Mouse (Mus musculus): Measurements from ENCODE around the gene Thbs1. TPM values are rescaled to one million over a fixed set of nuclear protein-coding genes. Genes with fewer than 3 reads are reported as not detected.

Gene Thbs1
- polyA plus RNA-seq, 1 experiment from 2014 or later = 85.5 TPM

DNA sequence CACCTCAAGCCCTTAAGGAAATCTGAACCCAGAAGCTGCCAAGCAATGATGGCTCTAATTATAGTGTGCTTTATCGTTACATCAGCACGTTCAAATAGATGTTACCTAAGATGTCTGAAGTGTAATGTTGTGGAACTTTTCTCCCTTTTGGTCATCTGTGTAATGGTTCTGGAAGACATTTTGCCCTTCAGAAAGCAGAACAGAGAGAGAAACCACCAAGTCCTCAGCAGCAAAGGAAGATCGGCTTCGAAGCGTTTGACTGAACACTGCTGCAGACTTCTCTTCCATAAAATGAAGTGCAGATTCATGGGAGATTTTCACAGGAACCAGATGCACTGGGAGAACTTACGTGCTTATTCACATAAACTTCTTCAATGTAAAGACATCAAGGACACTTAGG lies 52.5 kb downstream of the Thbs1 start:
- no peaks in the 10 kb centered on the region; the same call in 1 of the 2 replicates for H3K4me1 ChIP-seq (replicated peaks; ENCODE audit: control insufficient read depth, insufficient read depth, low read length)
- no peak overlapping the region for H3K9ac ChIP-seq (ENCODE audit: low read depth, low read length)
- H3K4me2 ChIP-seq = no peak overlapping the region
- no peak for DNase-seq (ENCODE audit: low spot score)
- WGBS = 87% methylated on average over 6 of the region's 6 CpGs
- H3K9me3 ChIP-seq (ENCODE audit: control insufficient read depth, low read length) = no peaks in the 10 kb centered on the region
- H3K27ac ChIP-seq (ENCODE audit: low read depth, low read length) = no peak overlapping the region
- no peaks in the 10 kb centered on the region for H3K36me3 ChIP-seq (ENCODE audit: control insufficient read depth, insufficient read depth, low read length)
- no peak overlapping the region for H3K4me3 ChIP-seq (ENCODE audit: low read depth, low read length)
- H3K27me3 ChIP-seq (replicated peaks; ENCODE audit: control insufficient read depth, insufficient read depth, low read length) = no peaks in the 10 kb centered on the region
- ATAC-seq (replicated peaks; ENCODE audit: low FRiP score) = no peak

DNA sequence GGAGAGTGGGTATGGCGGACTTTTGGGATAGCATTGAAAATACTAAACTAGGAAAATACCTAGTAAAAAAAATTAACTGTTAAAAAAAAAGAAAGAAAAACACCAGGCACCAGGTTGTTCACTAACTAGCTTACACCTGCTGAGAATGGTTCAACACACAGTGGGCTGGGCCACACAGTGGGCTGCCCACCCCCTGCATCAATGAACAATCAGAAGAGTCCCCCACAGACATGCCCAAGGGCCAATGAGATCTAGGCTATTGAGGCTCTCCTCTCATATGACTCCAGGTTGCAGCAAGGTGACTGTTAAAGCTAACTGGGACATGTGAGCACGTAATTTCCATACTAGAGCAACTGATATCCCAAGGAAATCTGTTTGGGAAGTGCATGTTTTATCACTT lies 54.0 kb downstream of the Thbs1 start:
- H3K9ac ChIP-seq (ENCODE audit: low read depth, low read length) = no peak overlapping the region
- no peak overlapping the region for H3K4me2 ChIP-seq
- H3K36me3 ChIP-seq (ENCODE audit: control insufficient read depth, insufficient read depth, low read length) = no peaks in the 10 kb centered on the region
- ATAC-seq (replicated peaks; ENCODE audit: low FRiP score) (no peak), DNase-seq (ENCODE audit: low spot score) (no peak)
- no peaks in the 10 kb centered on the region for H3K4me1 ChIP-seq (replicated peaks; ENCODE audit: control insufficient read depth, insufficient read depth, low read length)
- WGBS = 77% methylated on average over 2 of the region's 2 CpGs
- H3K9me3 ChIP-seq (ENCODE audit: control insufficient read depth, low read length) = no peaks in the 10 kb centered on the region
- H3K4me3 ChIP-seq (ENCODE audit: low read depth, low read length) = no peak overlapping the region
- H3K27me3 ChIP-seq (replicated peaks; ENCODE audit: control insufficient read depth, insufficient read depth, low read length) = no peaks in the 10 kb centered on the region
- no peak overlapping the region for H3K27ac ChIP-seq (ENCODE audit: low read depth, low read length)

DNA sequence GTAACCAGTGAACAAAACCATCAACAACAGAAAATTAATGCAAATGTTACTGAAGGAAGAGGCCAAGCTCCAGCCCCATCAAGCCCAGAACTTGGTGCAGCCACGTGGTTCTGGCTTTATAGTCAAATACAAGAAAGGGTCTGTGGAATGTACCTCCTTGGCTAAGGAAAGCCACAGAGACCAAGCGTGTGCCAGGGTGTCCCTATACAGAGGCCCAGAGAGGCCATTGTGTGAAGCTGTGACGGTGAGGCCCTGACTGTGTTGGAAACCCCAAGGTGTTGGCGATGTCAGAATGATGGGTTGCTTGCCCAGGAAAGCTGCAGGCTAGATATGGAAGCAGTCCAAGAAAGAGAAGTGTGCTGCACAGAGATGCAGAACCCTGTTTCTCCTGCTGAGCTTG lies 56.1 kb downstream of the Thbs1 start:
- H3K27ac ChIP-seq (ENCODE audit: low read depth, low read length) = no peak overlapping the region
- no peak overlapping the region for H3K4me3 ChIP-seq (ENCODE audit: low read depth, low read length)
- no peaks in the 10 kb centered on the region for H3K9me3 ChIP-seq (ENCODE audit: control insufficient read depth, low read length)
- H3K4me2 ChIP-seq = no peak overlapping the region
- H3K27me3 ChIP-seq (replicated peaks; ENCODE audit: control insufficient read depth, insufficient read depth, low read length) = no peaks in the 10 kb centered on the region
- no peaks in the 10 kb centered on the region for H3K36me3 ChIP-seq (ENCODE audit: control insufficient read depth, insufficient read depth, low read length)
- no peaks in the 10 kb centered on the region for H3K4me1 ChIP-seq (replicated peaks; ENCODE audit: control insufficient read depth, insufficient read depth, low read length)
- H3K9ac ChIP-seq (ENCODE audit: low read depth, low read length) = no peak overlapping the region
- 73% methylated on average over 4 of the region's 4 CpGs for WGBS
- DNase-seq (ENCODE audit: low spot score) (no peak), ATAC-seq (replicated peaks; ENCODE audit: low FRiP score) (no peak)

DNA sequence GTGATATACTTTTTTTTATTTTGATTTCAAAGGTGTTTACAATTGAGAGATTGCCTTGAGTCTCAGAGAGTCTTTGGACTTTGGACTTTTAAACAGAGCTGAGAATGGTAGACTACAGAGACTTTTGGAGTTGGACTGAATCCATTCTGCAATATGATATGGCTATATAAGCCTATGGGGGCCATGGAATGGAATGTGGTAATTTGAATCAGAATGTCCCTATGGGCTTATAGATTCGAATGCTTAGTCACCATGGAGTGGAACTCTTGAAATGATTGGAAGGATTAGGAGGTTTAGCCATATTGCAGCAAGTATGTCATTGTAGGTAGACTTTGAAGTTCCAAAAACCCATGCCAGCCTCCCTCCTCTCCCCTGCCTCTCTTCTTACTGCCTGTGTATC lies 56.5 kb downstream of the Thbs1 start:
- no peak overlapping the region for H3K4me3 ChIP-seq (ENCODE audit: low read depth, low read length)
- ATAC-seq (replicated peaks; ENCODE audit: low FRiP score) = no peak
- no peak overlapping the region for H3K27ac ChIP-seq (ENCODE audit: low read depth, low read length)
- H3K4me1 ChIP-seq (replicated peaks; ENCODE audit: control insufficient read depth, insufficient read depth, low read length) = no peaks in the 10 kb centered on the region
- H3K27me3 ChIP-seq (replicated peaks; ENCODE audit: control insufficient read depth, insufficient read depth, low read length) = no peaks in the 10 kb centered on the region
- 70% methylated on average over 1 of the region's 1 CpGs for WGBS
- H3K4me2 ChIP-seq = no peak overlapping the region
- no peak for DNase-seq (ENCODE audit: low spot score)
- no peak overlapping the region for H3K9ac ChIP-seq (ENCODE audit: low read depth, low read length)
- H3K36me3 ChIP-seq (ENCODE audit: control insufficient read depth, insufficient read depth, low read length) = no peaks in the 10 kb centered on the region
- H3K9me3 ChIP-seq (ENCODE audit: control insufficient read depth, low read length) = no peaks in the 10 kb centered on the region

DNA sequence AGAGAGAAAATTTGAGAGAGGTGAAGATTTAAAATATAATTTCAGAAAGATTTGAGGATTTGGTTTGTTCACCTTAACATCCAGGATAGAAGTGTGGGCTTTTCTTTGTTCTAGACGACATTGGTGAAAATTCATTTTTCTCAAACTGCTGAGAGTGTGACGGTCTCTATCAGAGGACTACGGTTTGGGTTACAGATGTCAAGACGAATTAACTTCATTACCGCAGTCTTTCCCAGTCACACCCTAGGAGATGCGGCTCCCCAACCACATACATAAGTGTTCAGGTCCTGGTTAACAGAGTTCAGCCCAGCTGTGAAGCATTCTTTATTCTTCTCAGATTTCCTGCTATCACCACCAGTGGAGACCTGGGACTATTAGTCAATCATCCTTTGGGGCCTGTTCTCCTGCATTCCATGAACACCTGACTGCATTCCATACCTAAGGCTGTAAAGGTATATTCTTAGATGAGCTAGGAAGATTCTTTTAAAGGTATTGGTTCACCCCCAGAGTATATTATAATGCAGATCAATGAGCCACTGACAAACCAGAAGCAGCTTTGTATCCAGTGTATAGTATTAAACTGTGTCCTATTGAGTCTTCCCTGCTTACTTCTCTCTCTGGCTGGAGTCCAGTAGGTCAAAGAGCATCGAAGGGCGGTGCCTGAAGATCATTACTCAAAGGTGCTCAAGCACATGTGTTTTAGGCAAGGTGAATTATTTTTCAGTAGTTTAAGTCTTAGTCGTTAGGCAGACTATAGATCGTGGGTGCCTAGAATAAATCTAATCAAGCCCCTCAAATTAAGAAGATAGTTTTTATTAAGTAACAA lies 63.1 kb downstream of the Thbs1 start:
- Histone ChIP-seq H3K27me3 (replicated peaks; ENCODE audit: control insufficient read depth, insufficient read depth, low read length) (no peaks in the 10 kb centered on the region), H3K4me3 (ENCODE audit: low read depth, low read length) (no peak overlapping the region), H3K9me3 (ENCODE audit: control insufficient read depth, low read length) (no peaks in the 10 kb centered on the region), H3K9ac (ENCODE audit: low read depth, low read length) (no peak overlapping the region), H3K4me1 (replicated peaks; ENCODE audit: control insufficient read depth, insufficient read depth, low read length) (no peaks in the 10 kb centered on the region), H3K4me2 (no peak overlapping the region), H3K36me3 (ENCODE audit: control insufficient read depth, insufficient read depth, low read length) (no peaks in the 10 kb centered on the region), H3K27ac (ENCODE audit: low read depth, low read length) (no peak overlapping the region)
- no peak for ATAC-seq (replicated peaks; ENCODE audit: low FRiP score)
- DNase-seq (ENCODE audit: low spot score) = no peak
- 82% methylated on average over 10 of the region's 10 CpGs for WGBS

Other genes starting within 250 kb of the Thbs1 start
- 0.29 and 0.81 TPM in 2 replicates for gene Fsip1, start 145.1 kb downstream of the Thbs1 start, polyA plus RNA-seq (2014; fragmentation: Nextera tagmentation; extraction: Ambion mirVana)